Mouse (Mus musculus): ENCODE measurements at regions not wholly inside any gene's neighbourhood (a gene's known extent, or its start where the extent isn't known, plus 50 kb on each side); places are given as distances from the start of the nearest gene placed in this dataset.

- TF ChIP-seq POLR2A (IDR thresholded peaks at IDR 0.05; ENCODE audit: borderline replicate concordance, control insufficient read depth, low read depth, low read length) (no peak), CTCF (IDR thresholded peaks at IDR 0.05; ENCODE audit: control insufficient read depth, insufficient read depth, low read length) (peak; percentile 35; the same call in 1 of the 2 replicates)
Measured at GRCm38 (mm10) chr1:112388807-112389206, 524.1 kb upstream of the Dsel start.
